Mouse (Mus musculus) hindbrain, embryonic 10.5 days (tissue): ENCODE data around the gene Oxct2b. TPM values are rescaled to one million over a fixed set of nuclear protein-coding genes. Genes with fewer than 3 reads are reported as not detected.

Experiments
- DNase-seq: peaks from one replicate; pipeline ENCODE4 v3.0.0-alpha.2; 2017; ENCODE audit warnings: low spot score
- H3K27ac ChIP-seq: fragments of 300-500 bp; sonication (generic); 2 replicates; pipeline ENCODE4 v1.5.1; 2016; ENCODE audit warnings: mild to moderate bottlenecking, moderate library complexity
- H3K27me3 ChIP-seq: fragments of 300-500 bp; sonication (generic); 2 replicates; pipeline ENCODE4 v1.6.1; 2016; ENCODE audit warnings: mild to moderate bottlenecking; ENCODE audit not compliant: poor library complexity, insufficient read depth, severe bottlenecking
- H3K36me3 ChIP-seq: fragments of 300-500 bp; sonication (generic); 2 replicates; pipeline ENCODE4 v1.6.1; 2016; ENCODE audit warnings: mild to moderate bottlenecking, moderate library complexity
- H3K4me1 ChIP-seq: fragments of 300-500 bp; sonication (generic); replicated peaks from 2 replicates; pipeline ENCODE4 v1.6.1; 2016; ENCODE audit warnings: mild to moderate bottlenecking
- H3K4me3 ChIP-seq: fragments of 300-500 bp; sonication (generic); 2 replicates; pipeline ENCODE4 v1.5.1; 2016; ENCODE audit warnings: mild to moderate bottlenecking, moderate library complexity
- H3K9me3 ChIP-seq: fragments of 300-500 bp; sonication (generic); 2 replicates; pipeline ENCODE4 v1.6.1; 2016; ENCODE audit warnings: mild to moderate bottlenecking, moderate library complexity
- WGBS: fragments of 180-500 bp; shearing (Covaris S2); methylation state at CpG from one replicate; pipeline ENCODE4 v1.1.7; 2016; 5-methylcytosine and 5-hydroxymethylcytosine counted together
- polyA plus RNA-seq: library from polyadenylated mRNA; unstranded; fragments of >200 nt; fragmentation: Nextera tagmentation; extraction: Ambion mirVana; gene quantifications from 2 replicates; pipeline ENCODE4 v1.2.1, GENCODE M21; 2016

Gene Oxct2b
- polyA plus RNA-seq: not detected in 2 replicates

GRCm38 (mm10) chr4:123116011-123116410, at the start of gene Oxct2b:
TSS of gene Oxct2b (plus strand) at chr4:123116266.
- WGBS: 12% methylated on average over 22 of the region's 22 CpGs
- H3K4me3 ChIP-seq: peak within 1 kb of the TSS; percentile 48
- H3K4me1 ChIP-seq: peaks cover 12% of the 10 kb centered on the region
- 0 out of 2 replicates have a peak, but pooled peaks cover 3% of the 10 kb centered on the region for H3K9me3 ChIP-seq
- no peaks in the 10 kb centered on the region for H3K36me3 ChIP-seq
- peaks cover 37% of the 10 kb centered on the region for H3K27me3 ChIP-seq
- peak; percentile 48 for DNase-seq
- no peak within 1 kb of the TSS; the same call in 1 of the 2 replicates for H3K27ac ChIP-seq

GRCm38 (mm10) chr4:123068646-123069045, 47.4 kb upstream of the Oxct2b start:
- Histone ChIP-seq H3K9me3 (no peaks in the 10 kb centered on the region), H3K4me1 (peaks cover 8% of the 10 kb centered on the region), H3K27me3 (no peaks in the 10 kb centered on the region), H3K4me3 (no peak overlapping the region), H3K27ac (no peak overlapping the region), H3K36me3 (no peaks in the 10 kb centered on the region)
- WGBS: 86% methylated on average over 6 of the region's 6 CpGs
- DNase-seq: no peak

- Histone ChIP-seq H3K27me3 (no peaks in the 10 kb centered on the region), H3K9me3 (no peaks in the 10 kb centered on the region), H3K27ac (peak overlapping the region; percentile 78), H3K36me3 (no peaks in the 10 kb centered on the region), H3K4me1 (peaks cover 8% of the 10 kb centered on the region), H3K4me3 (peak overlapping the region; percentile 36)
- peak; percentile 57 for DNase-seq
- WGBS: 14% methylated on average over 13 of the region's 13 CpGs
Measured at GRCm38 (mm10) chr4:123071266-123071966, 44.6 kb upstream of the Oxct2b start.

- 0 out of 2 replicates have a peak, but pooled peaks cover 10% of the 10 kb centered on the region for H3K27me3 ChIP-seq
- peaks cover 19% of the 10 kb centered on the region for H3K4me1 ChIP-seq
- H3K27ac ChIP-seq: peak overlapping the region; percentile 50; the same call in 1 of the 2 replicates
- DNase-seq: no peak
- WGBS: 60% methylated on average over 8 of the region's 8 CpGs
- H3K36me3 ChIP-seq: no peaks in the 10 kb centered on the region
- H3K4me3 ChIP-seq: no peak overlapping the region
- H3K9me3 ChIP-seq: no peaks in the 10 kb centered on the region
Measured at GRCm38 (mm10) chr4:123076928-123077327, 39.1 kb upstream of the Oxct2b start.

GRCm38 (mm10) chr4:123078231-123078630, 37.8 kb upstream of the Oxct2b start:
- Histone ChIP-seq H3K4me1 (peaks cover 26% of the 10 kb centered on the region), H3K36me3 (no peaks in the 10 kb centered on the region), H3K27me3 (0 out of 2 replicates have a peak, but pooled peaks cover 10% of the 10 kb centered on the region), H3K9me3 (no peaks in the 10 kb centered on the region), H3K4me3 (no peak overlapping the region), H3K27ac (no peak overlapping the region)
- 83% methylated on average over 4 of the region's 4 CpGs for WGBS
- no peak for DNase-seq

- H3K4me1 ChIP-seq: peaks cover 26% of the 10 kb centered on the region
- 47% methylated on average over 13 of the region's 13 CpGs for WGBS
- H3K27me3 ChIP-seq: 0 out of 2 replicates have a peak, but pooled peaks cover 10% of the 10 kb centered on the region
- H3K36me3 ChIP-seq: no peaks in the 10 kb centered on the region
- DNase-seq: no peak
- no peaks in the 10 kb centered on the region for H3K9me3 ChIP-seq
- peak overlapping the region; percentile 23; the same call in 1 of the 2 replicates for H3K27ac ChIP-seq
- no peak overlapping the region for H3K4me3 ChIP-seq
Measured at GRCm38 (mm10) chr4:123080791-123081190, 35.3 kb upstream of the Oxct2b start.

GRCm38 (mm10) chr4:123082283-123083163, 33.5 kb upstream of the Oxct2b start:
- peak; percentile 62 for DNase-seq
- H3K27me3 ChIP-seq: 0 out of 2 replicates have a peak, but pooled peaks cover 10% of the 10 kb centered on the region
- peaks cover 20% of the 10 kb centered on the region for H3K4me1 ChIP-seq
- peak overlapping the region; percentile 19; the same call in 1 of the 2 replicates for H3K27ac ChIP-seq
- H3K4me3 ChIP-seq: no peak overlapping the region
- WGBS: 70% methylated on average over 20 of the region's 20 CpGs
- no peaks in the 10 kb centered on the region for H3K36me3 ChIP-seq
- H3K9me3 ChIP-seq: no peaks in the 10 kb centered on the region

GRCm38 (mm10) chr4:123083323-123083902, 32.7 kb upstream of the Oxct2b start:
- Histone ChIP-seq H3K9me3 (no peaks in the 10 kb centered on the region), H3K27me3 (0 out of 2 replicates have a peak, but pooled peaks cover 10% of the 10 kb centered on the region), H3K27ac (no peak overlapping the region), H3K4me1 (peaks cover 20% of the 10 kb centered on the region), H3K4me3 (no peak overlapping the region), H3K36me3 (no peaks in the 10 kb centered on the region)
- DNase-seq: no peak
- 69% methylated on average over 13 of the region's 13 CpGs for WGBS

GRCm38 (mm10) chr4:123085290-123085689, 30.8 kb upstream of the Oxct2b start:
- H3K27me3 ChIP-seq: 0 out of 2 replicates have a peak, but pooled peaks cover 10% of the 10 kb centered on the region
- no peaks in the 10 kb centered on the region for H3K9me3 ChIP-seq
- no peak overlapping the region for H3K27ac ChIP-seq
- WGBS: 76% methylated on average over 2 of the region's 2 CpGs
- H3K4me3 ChIP-seq: no peak overlapping the region
- peaks cover 20% of the 10 kb centered on the region for H3K4me1 ChIP-seq
- H3K36me3 ChIP-seq: no peaks in the 10 kb centered on the region
- no peak for DNase-seq

GRCm38 (mm10) chr4:123086381-123086780, 29.7 kb upstream of the Oxct2b start:
- 93% methylated on average over 4 of the region's 4 CpGs for WGBS
- no peak overlapping the region for H3K4me3 ChIP-seq
- no peaks in the 10 kb centered on the region for H3K36me3 ChIP-seq
- H3K27ac ChIP-seq: no peak overlapping the region
- no peaks in the 10 kb centered on the region for H3K9me3 ChIP-seq
- DNase-seq: no peak
- H3K4me1 ChIP-seq: peaks cover 13% of the 10 kb centered on the region
- H3K27me3 ChIP-seq: 0 out of 2 replicates have a peak, but pooled peaks cover 3% of the 10 kb centered on the region

- DNase-seq: no peak
- 77% methylated on average over 5 of the region's 5 CpGs for WGBS
- H3K4me3 ChIP-seq: no peak overlapping the region
Measured at GRCm38 (mm10) chr4:123092621-123093020, 23.4 kb upstream of the Oxct2b start.

GRCm38 (mm10) chr4:123093064-123093776, 22.8 kb upstream of the Oxct2b start:
- Histone ChIP-seq H3K4me3 (no peak overlapping the region), H3K27ac (no peak overlapping the region), H3K4me1 (0 out of 2 replicates have a peak, but pooled peaks cover 6% of the 10 kb centered on the region), H3K27me3 (no peaks in the 10 kb centered on the region), H3K9me3 (no peaks in the 10 kb centered on the region), H3K36me3 (no peaks in the 10 kb centered on the region)
- WGBS: 57% methylated on average over 17 of the region's 17 CpGs
- no peak for DNase-seq

More at GRCm38 (mm10) chr4:123092621-123093020, 23.4 kb upstream of the Oxct2b start:
- 0 out of 2 replicates have a peak, but pooled peaks cover 6% of the 10 kb centered on the region for H3K4me1 ChIP-seq
- no peaks in the 10 kb centered on the region for H3K36me3 ChIP-seq
- H3K27me3 ChIP-seq: no peaks in the 10 kb centered on the region
- no peak overlapping the region for H3K27ac ChIP-seq
- no peaks in the 10 kb centered on the region for H3K9me3 ChIP-seq
